Mouse (Mus musculus) MEL (cell line): Measurements from ENCODE around the gene Tnni2. TPM values are rescaled to one million over a fixed set of nuclear protein-coding genes. Genes with fewer than 3 reads are reported as not detected.

ENCODE experiments used
- DNase-seq: peaks from one replicate; pipeline ENCODE4 v3.0.0; 2011; ENCODE audit warnings: low read depth, low spot score
- H3K27ac ChIP-seq: 2 replicates; pipeline ENCODE4 v1.5.1; 2012; ENCODE audit warnings: low read depth, mild to moderate bottlenecking, control low read depth, low read length, moderate library complexity; ENCODE audit not compliant: control insufficient read depth
- H3K27me3 ChIP-seq, 2 experiments: fragments of 150-350 bp in 1 of 2; sonication (generic) in 1 of 2; 2 replicates each; pipeline ENCODE4 v1.6.1; 2012; ENCODE audit warnings: low read length in 2 of 2, mild to moderate bottlenecking in 2 of 2, improper control_type of control experiment in 1 of 2, moderate library complexity in 1 of 2; ENCODE audit not compliant: insufficient read depth in 2 of 2, control insufficient read depth in 1 of 2
- H3K36me3 ChIP-seq, 2 experiments: 2 replicates each; pipeline ENCODE4 v1.6.1; 2012 to 2014; ENCODE audit warnings: low read length in 2 of 2, improper control_type of control experiment in 1 of 2, inconsistent platforms in 1 of 2, mild to moderate bottlenecking in 1 of 2; ENCODE audit not compliant: insufficient read depth in 2 of 2, control insufficient read depth in 1 of 2
- H3K4me1 ChIP-seq, 2 experiments: fragments of 150-350 bp in 1 of 2; sonication (generic) in 1 of 2; 2 replicates each; pipeline ENCODE4 v1.6.1; 2012; ENCODE audit warnings: low read length in 2 of 2, improper control_type of control experiment in 1 of 2, mild to moderate bottlenecking in 1 of 2; ENCODE audit not compliant: insufficient read depth in 2 of 2, control insufficient read depth in 1 of 2
- H3K4me3 ChIP-seq, 2 experiments: fragments of 150-350 bp in 1 of 2; sonication (generic) in 1 of 2; 2 replicates each; pipeline ENCODE4 v1.5.1; 2012; ENCODE audit warnings: low read depth in 2 of 2, low read length in 2 of 2, mild to moderate bottlenecking in 2 of 2, moderate library complexity in 2 of 2, control low read depth in 1 of 2, improper control_type of control experiment in 1 of 2; ENCODE audit not compliant: control insufficient read depth in 1 of 2, insufficient read depth in 1 of 2
- H3K79me2 ChIP-seq: 2 replicates; pipeline ENCODE4 v1.6.1; 2012; ENCODE audit warnings: mild to moderate bottlenecking, low read length, moderate library complexity; ENCODE audit not compliant: control insufficient read depth, poor library complexity, insufficient read depth
- H3K9ac ChIP-seq: 2 replicates; pipeline ENCODE4 v1.6.1; 2012; ENCODE audit warnings: low read depth, mild to moderate bottlenecking, control low read depth, low read length, moderate library complexity; ENCODE audit not compliant: control insufficient read depth, poor library complexity, severe bottlenecking
- H3K9me3 ChIP-seq: fragments of 150-350 bp; sonication (generic); replicated peaks from 2 replicates; pipeline ENCODE4 v1.6.1; 2012; ENCODE audit warnings: mild to moderate bottlenecking, low read length, improper control_type of control experiment, moderate library complexity; ENCODE audit not compliant: insufficient read depth
- BHLHE40 ChIP-seq: IDR thresholded peaks from 2 replicates; pipeline ENCODE4 v1.6.1; 2012; ENCODE audit warnings: low read depth, mild to moderate bottlenecking, inconsistent platforms, low read length, improper control_type of control experiment, borderline replicate concordance
- CHD1 ChIP-seq: IDR thresholded peaks from 2 replicates; pipeline ENCODE4 v1.6.1; 2012; ENCODE audit warnings: low read depth, mild to moderate bottlenecking, inconsistent platforms, low read length, improper control_type of control experiment
- CHD2 ChIP-seq: IDR thresholded peaks from 2 replicates; pipeline ENCODE4 v1.6.1; 2011; ENCODE audit warnings: low read length, improper control_type of control experiment
- CTCF ChIP-seq, 3 experiments: IDR thresholded peaks in 2 of 3; conservative IDR thresholded peaks in 1 of 3; 2 replicates each; pipeline ENCODE4 v1.5.1; 2011 to 2012; ENCODE audit warnings: low read length in 3 of 3, low read depth in 2 of 3, mild to moderate bottlenecking in 2 of 3, improper control_type of control experiment in 1 of 3, inconsistent platforms in 1 of 3, mixed read lengths in 1 of 3, moderate library complexity in 1 of 3; ENCODE audit not compliant: control insufficient read depth in 1 of 3, insufficient read depth in 1 of 3, poor library complexity in 1 of 3, severe bottlenecking in 1 of 3
- E2F4 ChIP-seq: IDR thresholded peaks from 2 replicates; pipeline ENCODE4 v1.6.1; 2011; ENCODE audit warnings: low read depth, low read length, improper control_type of control experiment, borderline replicate concordance
- ELF1 ChIP-seq: IDR thresholded peaks from 2 replicates; pipeline ENCODE4 v1.6.1; 2014; ENCODE audit warnings: low read depth, mild to moderate bottlenecking, inconsistent platforms, low read length, improper control_type of control experiment, moderate library complexity
- ETS1 ChIP-seq: IDR thresholded peaks from 2 replicates; pipeline ENCODE4 v1.6.1; 2012; ENCODE audit warnings: low read depth, mild to moderate bottlenecking, inconsistent platforms, low read length, improper control_type of control experiment, moderate library complexity
- GATA1 ChIP-seq: IDR thresholded peaks from 2 replicates; pipeline ENCODE4 v1.6.1; 2011; ENCODE audit warnings: low read depth, low read length, improper control_type of control experiment
- HCFC1 ChIP-seq: IDR thresholded peaks from 2 replicates; pipeline ENCODE4 v1.6.1; 2012; ENCODE audit warnings: low read depth, mild to moderate bottlenecking, inconsistent platforms, low read length, improper control_type of control experiment, moderate library complexity
- JUND ChIP-seq: IDR thresholded peaks from 2 replicates; pipeline ENCODE4 v1.6.1; 2011; ENCODE audit warnings: low read depth, mild to moderate bottlenecking, improper control_type of control experiment, low read length
- KAT2A ChIP-seq: conservative IDR thresholded peaks from 2 replicates; pipeline ENCODE4 v1.6.1; 2012; ENCODE audit warnings: low read depth, low read length, improper control_type of control experiment, inconsistent platforms
- MAZ ChIP-seq: IDR thresholded peaks from 2 replicates; pipeline ENCODE4 v1.6.1; 2012; ENCODE audit warnings: low read depth, mild to moderate bottlenecking, inconsistent platforms, low read length, improper control_type of control experiment
- MXI1 ChIP-seq: IDR thresholded peaks from 2 replicates; pipeline ENCODE4 v1.6.1; 2011; ENCODE audit warnings: mild to moderate bottlenecking, low read depth, low read length, improper control_type of control experiment
- MYB ChIP-seq: IDR thresholded peaks from 2 replicates; pipeline ENCODE4 v1.6.1; 2011; ENCODE audit warnings: mild to moderate bottlenecking, low read depth, low read length, improper control_type of control experiment
- MYC ChIP-seq: IDR thresholded peaks from 2 replicates; pipeline ENCODE4 v1.6.1; 2011; ENCODE audit warnings: low read depth, mild to moderate bottlenecking, low read length, improper control_type of control experiment, moderate library complexity
- NELFE ChIP-seq: IDR thresholded peaks from 2 replicates; pipeline ENCODE4 v1.6.1; 2011; ENCODE audit warnings: low read depth, low read length, improper control_type of control experiment
- NRF1 ChIP-seq: IDR thresholded peaks from 2 replicates; pipeline ENCODE4 v1.6.1; 2014; ENCODE audit warnings: low read depth, mild to moderate bottlenecking, inconsistent platforms, low read length, improper control_type of control experiment, moderate library complexity; ENCODE audit not compliant: poor library complexity, insufficient read depth, severe bottlenecking
- RAD21 ChIP-seq: IDR thresholded peaks from 2 replicates; pipeline ENCODE4 v1.6.1; 2011; ENCODE audit warnings: mild to moderate bottlenecking, low read depth, low read length, improper control_type of control experiment
- SMC3 ChIP-seq: IDR thresholded peaks from 2 replicates; pipeline ENCODE4 v1.6.1; 2011; ENCODE audit warnings: low read depth, low read length, improper control_type of control experiment
- TAL1 ChIP-seq: IDR thresholded peaks from 2 replicates; pipeline ENCODE4 v1.6.1; 2012; ENCODE audit warnings: mild to moderate bottlenecking, inconsistent platforms, low read length, moderate library complexity, mixed read lengths
- TBP ChIP-seq: IDR thresholded peaks from 2 replicates; pipeline ENCODE4 v1.8.0; 2011; ENCODE audit warnings: low read depth, low read length, improper control_type of control experiment
- USF2 ChIP-seq, 2 experiments: IDR thresholded peaks; 2 replicates each; pipeline ENCODE4 v1.6.1; 2011 to 2012; ENCODE audit warnings: improper control_type of control experiment in 2 of 2, low read length in 2 of 2, borderline replicate concordance in 1 of 2, inconsistent platforms in 1 of 2, low read depth in 1 of 2, mild to moderate bottlenecking in 1 of 2; ENCODE audit not compliant: insufficient read depth in 1 of 2
- ZC3H11A ChIP-seq: IDR thresholded peaks from 2 replicates; pipeline ENCODE4 v1.6.1; 2012; ENCODE audit warnings: low read depth, mild to moderate bottlenecking, inconsistent platforms, low read length, improper control_type of control experiment
- ZNF384 ChIP-seq: IDR thresholded peaks from 2 replicates; pipeline ENCODE4 v1.6.1; 2012; ENCODE audit warnings: low read depth, mild to moderate bottlenecking, inconsistent platforms, low read length, improper control_type of control experiment
- polyA plus RNA-seq, 2 experiments: library from polyadenylated mRNA; stranded (reverse) in 1 of 2; unstranded in 1 of 2; fragments of >175 nt in 1 of 2; fragments of >200 nt in 1 of 2; gene quantifications; 2 replicates each; pipeline versions ENCODE4 v1.2.1 to v1.2.4; 2012; ENCODE audit warnings: low replicate concordance in 2 of 2, low read depth in 1 of 2; ENCODE audit not compliant: insufficient read length in 2 of 2, insufficient read depth in 1 of 2, missing spikeins in 1 of 2
- total RNA-seq: library from RNA; depleted of rRNA; stranded (reverse); fragments of 300-350 nt; gene quantifications from 2 replicates; pipeline ENCODE4 v1.2.3, GENCODE M21; 2012

The Tnni2 gene
- total and polyA plus RNA-seq, 3 experiments = 0.84 TPM; not detected in 2

DNA sequence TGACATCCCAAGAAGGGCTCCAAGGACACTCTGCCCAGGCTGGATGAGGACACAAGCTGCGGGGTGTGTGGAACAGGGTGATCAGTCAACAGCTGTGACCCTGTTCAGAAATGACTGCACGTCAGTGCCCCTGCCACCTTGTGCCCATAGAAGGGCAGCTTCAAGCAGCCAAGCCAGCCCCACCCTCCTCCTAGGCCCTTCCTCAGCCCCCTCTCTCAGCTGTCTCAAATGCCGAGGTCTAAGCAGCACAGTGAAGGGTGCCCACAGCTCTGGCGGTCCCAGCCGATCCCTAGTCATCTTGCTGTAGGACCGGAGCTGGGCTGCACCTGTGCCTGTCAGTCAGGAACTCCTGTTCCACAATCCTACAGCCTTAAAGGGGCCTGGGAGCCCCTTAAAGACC, 20.6 kb downstream of the Tnni2 start:
- no peak for DNase-seq
- H3K36me3 ChIP-seq = no peaks in the 10 kb centered on the region
- H3K9me3 ChIP-seq = no peaks in the 10 kb centered on the region
- TF ChIP-seq KAT2A (no peak), JUND (no peak), CHD1 (no peak), SMC3 (no peak), USF2 (IDR thresholded peaks at IDR 0.05; ENCODE audit: borderline replicate concordance in 1 of 2, insufficient read depth in 1 of 2, low read depth in 1 of 2, low read length in 2 of 2) (no peak), TAL1 (no peak)
- TF ChIP-seq, all 39 proteins: peak for 0
- H3K4me3 ChIP-seq = no peak overlapping the region
- no peak overlapping the region for H3K27ac ChIP-seq
- H3K27me3 ChIP-seq = no peaks in the 10 kb centered on the region
- no peaks in the 10 kb centered on the region for H3K79me2 ChIP-seq
- H3K9ac ChIP-seq = no peak overlapping the region
- no peaks in the 10 kb centered on the region for H3K4me1 ChIP-seq

DNA sequence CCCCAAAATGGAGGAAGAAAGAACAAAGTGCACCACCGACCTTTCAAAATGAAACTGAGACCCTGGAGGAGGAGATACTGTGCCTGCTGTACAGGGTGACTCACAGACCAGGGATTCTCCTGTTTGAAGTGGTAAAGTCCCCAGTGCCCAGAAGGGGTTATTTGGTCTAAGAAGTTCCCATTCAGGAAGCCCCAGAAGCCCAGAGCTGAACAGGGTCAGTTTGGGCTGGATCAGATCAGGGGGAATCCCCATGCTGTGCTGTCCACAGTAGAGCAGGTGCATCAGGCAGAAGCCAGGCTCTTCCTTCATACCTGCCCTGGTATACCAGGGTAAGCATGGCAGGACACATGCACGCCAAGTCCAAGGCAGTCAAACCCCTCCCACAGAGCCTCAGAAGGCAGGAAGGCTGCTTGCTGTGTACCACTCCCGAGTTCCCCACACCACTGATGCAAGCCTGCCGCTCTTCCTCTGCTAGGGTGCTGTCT, 21.0 kb downstream of the Tnni2 start:
- no peaks in the 10 kb centered on the region for H3K9me3 ChIP-seq
- H3K9ac ChIP-seq = no peak overlapping the region
- TF ChIP-seq BHLHE40 (no peak), TBP (no peak), ZNF384 (no peak), E2F4 (no peak), GATA1 (no peak), CHD2 (no peak), NELFE (no peak), HCFC1 (no peak), MAZ (no peak), RAD21 (no peak), NRF1 (no peak), JUND (no peak), MYB (no peak), ETS1 (no peak), MYC (no peak), ZC3H11A (no peak), CTCF (IDR thresholded peaks at IDR 0.05 in 2 of 3, conservative IDR thresholded peaks at IDR 0.05 in 1 of 3; ENCODE audit: control insufficient read depth in 1 of 3, insufficient read depth in 1 of 3, low read depth in 2 of 3, low read length in 3 of 3, poor library complexity in 1 of 3, severe bottlenecking in 1 of 3) (no peak), MXI1 (no peak), ELF1 (no peak)
- TF ChIP-seq, all 39 proteins: peak for 0
- no peaks in the 10 kb centered on the region for H3K27me3 ChIP-seq
- no peak overlapping the region for H3K27ac ChIP-seq
- no peak overlapping the region for H3K4me3 ChIP-seq
- H3K4me1 ChIP-seq = no peaks in the 10 kb centered on the region
- no peaks in the 10 kb centered on the region for H3K36me3 ChIP-seq
- no peak for DNase-seq
- H3K79me2 ChIP-seq = no peaks in the 10 kb centered on the region
